Mouse (Mus musculus) cortical plate, adult 2 months (tissue): ENCODE measurements around the gene Gpsm2.

Experiments
- CTCF ChIP-seq: fragments of 200-500 bp; IDR thresholded peaks from 2 replicates; pipeline ENCODE4 v1.5.1; 2011; ENCODE audit warnings: mild to moderate bottlenecking, control low read depth, low read length; ENCODE audit not compliant: insufficient read depth; ENCODE audit errors: extremely low read depth
- POLR2A ChIP-seq: fragments of 200-500 bp; IDR thresholded peaks from 2 replicates; pipeline ENCODE4 v1.6.1; 2011; ENCODE audit warnings: mild to moderate bottlenecking, low read length, control low read depth; ENCODE audit not compliant: insufficient read depth; ENCODE audit errors: extremely low read depth

DNA sequence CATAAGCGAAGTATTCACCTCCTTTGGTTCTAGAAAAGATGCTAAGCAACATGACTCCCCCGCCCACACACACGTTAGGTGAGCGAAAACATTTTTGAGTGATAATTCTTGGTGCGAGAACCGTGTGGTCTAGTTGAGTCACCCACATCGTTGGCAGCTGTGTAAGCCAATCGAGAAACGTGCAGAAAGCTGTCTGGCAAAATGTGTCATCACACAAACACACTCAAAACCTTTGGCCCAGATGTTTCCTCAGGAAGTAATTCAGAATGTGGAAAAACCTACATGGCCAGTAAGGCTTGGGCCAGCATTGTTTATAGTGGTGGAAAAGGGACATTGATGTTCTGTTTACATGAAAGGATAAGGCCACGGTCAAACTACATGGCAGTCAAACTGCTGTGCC lies 45.3 kb upstream of the Gpsm2 start:
- no peak for TF ChIP-seq POLR2A
- no peak for TF ChIP-seq CTCF
